Mouse (Mus musculus) MEL (cell line): ENCODE measurements around the gene Ptpra. TPM values are rescaled to one million over a fixed set of nuclear protein-coding genes. Genes with fewer than 3 reads are reported as not detected.

ENCODE experiments used
- DNase-seq: peaks from one replicate; pipeline ENCODE4 v3.0.0; 2011; ENCODE audit warnings: low read depth, low spot score
- H3K27ac ChIP-seq: 2 replicates; pipeline ENCODE4 v1.5.1; 2012; ENCODE audit warnings: low read depth, mild to moderate bottlenecking, control low read depth, low read length, moderate library complexity; ENCODE audit not compliant: control insufficient read depth
- H3K27me3 ChIP-seq, 2 experiments: fragments of 150-350 bp in 1 of 2; sonication (generic) in 1 of 2; 2 replicates each; pipeline ENCODE4 v1.6.1; 2012; ENCODE audit warnings: low read length in 2 of 2, mild to moderate bottlenecking in 2 of 2, improper control_type of control experiment in 1 of 2, moderate library complexity in 1 of 2; ENCODE audit not compliant: insufficient read depth in 2 of 2, control insufficient read depth in 1 of 2
- H3K36me3 ChIP-seq, 2 experiments: 2 replicates each; pipeline ENCODE4 v1.6.1; 2012 to 2014; ENCODE audit warnings: low read length in 2 of 2, improper control_type of control experiment in 1 of 2, inconsistent platforms in 1 of 2, mild to moderate bottlenecking in 1 of 2; ENCODE audit not compliant: insufficient read depth in 2 of 2, control insufficient read depth in 1 of 2
- H3K4me1 ChIP-seq, 2 experiments: fragments of 150-350 bp in 1 of 2; sonication (generic) in 1 of 2; 2 replicates each; pipeline ENCODE4 v1.6.1; 2012; ENCODE audit warnings: low read length in 2 of 2, improper control_type of control experiment in 1 of 2, mild to moderate bottlenecking in 1 of 2; ENCODE audit not compliant: insufficient read depth in 2 of 2, control insufficient read depth in 1 of 2
- H3K4me3 ChIP-seq, 2 experiments: fragments of 150-350 bp in 1 of 2; sonication (generic) in 1 of 2; 2 replicates each; pipeline ENCODE4 v1.5.1; 2012; ENCODE audit warnings: low read depth in 2 of 2, low read length in 2 of 2, mild to moderate bottlenecking in 2 of 2, moderate library complexity in 2 of 2, control low read depth in 1 of 2, improper control_type of control experiment in 1 of 2; ENCODE audit not compliant: control insufficient read depth in 1 of 2, insufficient read depth in 1 of 2
- H3K79me2 ChIP-seq: 2 replicates; pipeline ENCODE4 v1.6.1; 2012; ENCODE audit warnings: mild to moderate bottlenecking, low read length, moderate library complexity; ENCODE audit not compliant: control insufficient read depth, poor library complexity, insufficient read depth
- H3K9ac ChIP-seq: 2 replicates; pipeline ENCODE4 v1.6.1; 2012; ENCODE audit warnings: low read depth, mild to moderate bottlenecking, control low read depth, low read length, moderate library complexity; ENCODE audit not compliant: control insufficient read depth, poor library complexity, severe bottlenecking
- H3K9me3 ChIP-seq: fragments of 150-350 bp; sonication (generic); replicated peaks from 2 replicates; pipeline ENCODE4 v1.6.1; 2012; ENCODE audit warnings: mild to moderate bottlenecking, low read length, improper control_type of control experiment, moderate library complexity; ENCODE audit not compliant: insufficient read depth
- BHLHE40 ChIP-seq: IDR thresholded peaks from 2 replicates; pipeline ENCODE4 v1.6.1; 2012; ENCODE audit warnings: low read depth, mild to moderate bottlenecking, inconsistent platforms, low read length, improper control_type of control experiment, borderline replicate concordance
- CTCF ChIP-seq, 3 experiments: IDR thresholded peaks in 2 of 3; conservative IDR thresholded peaks in 1 of 3; 2 replicates each; pipeline ENCODE4 v1.5.1; 2011 to 2012; ENCODE audit warnings: low read length in 3 of 3, low read depth in 2 of 3, mild to moderate bottlenecking in 2 of 3, improper control_type of control experiment in 1 of 3, inconsistent platforms in 1 of 3, mixed read lengths in 1 of 3, moderate library complexity in 1 of 3; ENCODE audit not compliant: control insufficient read depth in 1 of 3, insufficient read depth in 1 of 3, poor library complexity in 1 of 3, severe bottlenecking in 1 of 3
- E2F4 ChIP-seq: IDR thresholded peaks from 2 replicates; pipeline ENCODE4 v1.6.1; 2011; ENCODE audit warnings: low read depth, low read length, improper control_type of control experiment, borderline replicate concordance
- EP300 ChIP-seq, 2 experiments: IDR thresholded peaks; 2 replicates each; pipeline ENCODE4 v1.6.1; 2011; ENCODE audit warnings: improper control_type of control experiment in 2 of 2, low read length in 2 of 2, low read depth in 1 of 2, mild to moderate bottlenecking in 1 of 2
- GATA1 ChIP-seq: IDR thresholded peaks from 2 replicates; pipeline ENCODE4 v1.6.1; 2011; ENCODE audit warnings: low read depth, low read length, improper control_type of control experiment
- HCFC1 ChIP-seq: IDR thresholded peaks from 2 replicates; pipeline ENCODE4 v1.6.1; 2012; ENCODE audit warnings: low read depth, mild to moderate bottlenecking, inconsistent platforms, low read length, improper control_type of control experiment, moderate library complexity
- JUND ChIP-seq: IDR thresholded peaks from 2 replicates; pipeline ENCODE4 v1.6.1; 2011; ENCODE audit warnings: low read depth, mild to moderate bottlenecking, improper control_type of control experiment, low read length
- KAT2A ChIP-seq: conservative IDR thresholded peaks from 2 replicates; pipeline ENCODE4 v1.6.1; 2012; ENCODE audit warnings: low read depth, low read length, improper control_type of control experiment, inconsistent platforms
- MAFK ChIP-seq: IDR thresholded peaks from 2 replicates; pipeline ENCODE4 v1.6.1; 2011; ENCODE audit warnings: low read depth, mild to moderate bottlenecking, low read length, improper control_type of control experiment, borderline replicate concordance
- MAX ChIP-seq: IDR thresholded peaks from 2 replicates; pipeline ENCODE4 v1.6.1; 2011; ENCODE audit warnings: low read length, improper control_type of control experiment
- MAZ ChIP-seq: IDR thresholded peaks from 2 replicates; pipeline ENCODE4 v1.6.1; 2012; ENCODE audit warnings: low read depth, mild to moderate bottlenecking, inconsistent platforms, low read length, improper control_type of control experiment
- MEF2A ChIP-seq: IDR thresholded peaks from 2 replicates; pipeline ENCODE4 v1.6.1; 2014; ENCODE audit warnings: low read depth, mild to moderate bottlenecking, inconsistent platforms, low read length, improper control_type of control experiment; ENCODE audit not compliant: poor library complexity, insufficient replicate concordance, severe bottlenecking; ENCODE audit errors: extremely low read depth
- MYB ChIP-seq: IDR thresholded peaks from 2 replicates; pipeline ENCODE4 v1.6.1; 2011; ENCODE audit warnings: mild to moderate bottlenecking, low read depth, low read length, improper control_type of control experiment
- MYC ChIP-seq: IDR thresholded peaks from 2 replicates; pipeline ENCODE4 v1.6.1; 2011; ENCODE audit warnings: low read depth, mild to moderate bottlenecking, low read length, improper control_type of control experiment, moderate library complexity
- NELFE ChIP-seq: IDR thresholded peaks from 2 replicates; pipeline ENCODE4 v1.6.1; 2011; ENCODE audit warnings: low read depth, low read length, improper control_type of control experiment
- POLR2A ChIP-seq, 2 experiments: IDR thresholded peaks; 2 replicates each; pipeline ENCODE4 v1.6.1; 2011 to 2012; ENCODE audit warnings: low read length in 2 of 2, mild to moderate bottlenecking in 2 of 2, control low read depth in 1 of 2, improper control_type of control experiment in 1 of 2, low read depth in 1 of 2, moderate library complexity in 1 of 2; ENCODE audit not compliant: control insufficient read depth in 1 of 2, insufficient read depth in 1 of 2, poor library complexity in 1 of 2
- POLR2AphosphoS2 ChIP-seq: IDR thresholded peaks from 2 replicates; pipeline ENCODE4 v1.6.1; 2011; ENCODE audit warnings: low read length, improper control_type of control experiment
- POLR2AphosphoS5 ChIP-seq: IDR thresholded peaks from 2 replicates; pipeline ENCODE4 v1.6.1; 2012; ENCODE audit warnings: low read depth, borderline replicate concordance, mild to moderate bottlenecking, inconsistent platforms, low read length, moderate library complexity, mixed read lengths
- RAD21 ChIP-seq: IDR thresholded peaks from 2 replicates; pipeline ENCODE4 v1.6.1; 2011; ENCODE audit warnings: mild to moderate bottlenecking, low read depth, low read length, improper control_type of control experiment
- RCOR1 ChIP-seq: IDR thresholded peaks from 2 replicates; pipeline ENCODE4 v1.6.1; 2012; ENCODE audit warnings: low read depth, mild to moderate bottlenecking, inconsistent platforms, low read length, improper control_type of control experiment
- SIN3A ChIP-seq: IDR thresholded peaks from 2 replicates; pipeline ENCODE4 v1.6.1; 2012; ENCODE audit warnings: low read length, improper control_type of control experiment, inconsistent platforms
- TAL1 ChIP-seq: IDR thresholded peaks from 2 replicates; pipeline ENCODE4 v1.6.1; 2012; ENCODE audit warnings: mild to moderate bottlenecking, inconsistent platforms, low read length, moderate library complexity, mixed read lengths
- TBP ChIP-seq: IDR thresholded peaks from 2 replicates; pipeline ENCODE4 v1.8.0; 2011; ENCODE audit warnings: low read depth, low read length, improper control_type of control experiment
- TCF12 ChIP-seq: IDR thresholded peaks from 2 replicates; pipeline ENCODE4 v1.6.1; 2014; ENCODE audit warnings: low read depth, mild to moderate bottlenecking, inconsistent platforms, low read length, improper control_type of control experiment, moderate library complexity
- UBTF ChIP-seq: IDR thresholded peaks from 2 replicates; pipeline ENCODE4 v1.6.1; 2012; ENCODE audit warnings: low read depth, mild to moderate bottlenecking, inconsistent platforms, low read length, improper control_type of control experiment, moderate library complexity, borderline replicate concordance; ENCODE audit not compliant: insufficient read depth
- USF1 ChIP-seq: IDR thresholded peaks from 2 replicates; pipeline ENCODE4 v1.6.1; 2014; ENCODE audit warnings: low read depth, mild to moderate bottlenecking, inconsistent platforms, low read length, improper control_type of control experiment, moderate library complexity
- ZC3H11A ChIP-seq: IDR thresholded peaks from 2 replicates; pipeline ENCODE4 v1.6.1; 2012; ENCODE audit warnings: low read depth, mild to moderate bottlenecking, inconsistent platforms, low read length, improper control_type of control experiment
- ZKSCAN1 ChIP-seq: IDR thresholded peaks from 2 replicates; pipeline ENCODE4 v1.6.1; 2012; ENCODE audit warnings: low read depth, mild to moderate bottlenecking, inconsistent platforms, low read length, improper control_type of control experiment, moderate library complexity
- ZMIZ1 ChIP-seq: IDR thresholded peaks from 2 replicates; pipeline ENCODE4 v1.6.1; 2012; ENCODE audit warnings: low read depth, mild to moderate bottlenecking, inconsistent platforms, low read length, improper control_type of control experiment, moderate library complexity
- ZNF384 ChIP-seq: IDR thresholded peaks from 2 replicates; pipeline ENCODE4 v1.6.1; 2012; ENCODE audit warnings: low read depth, mild to moderate bottlenecking, inconsistent platforms, low read length, improper control_type of control experiment
- polyA plus RNA-seq, 2 experiments: library from polyadenylated mRNA; stranded (reverse) in 1 of 2; unstranded in 1 of 2; fragments of >175 nt in 1 of 2; fragments of >200 nt in 1 of 2; gene quantifications; 2 replicates each; pipeline versions ENCODE4 v1.2.1 to v1.2.4; 2012; ENCODE audit warnings: low replicate concordance in 2 of 2, low read depth in 1 of 2; ENCODE audit not compliant: insufficient read length in 2 of 2, insufficient read depth in 1 of 2, missing spikeins in 1 of 2
- total RNA-seq: library from RNA; depleted of rRNA; stranded (reverse); fragments of 300-350 nt; gene quantifications from 2 replicates; pipeline ENCODE4 v1.2.3, GENCODE M21; 2012

The Ptpra gene
- total and polyA plus RNA-seq, 3 experiments, result 28.1 to 68.3 TPM; not detected in 1

DNA sequence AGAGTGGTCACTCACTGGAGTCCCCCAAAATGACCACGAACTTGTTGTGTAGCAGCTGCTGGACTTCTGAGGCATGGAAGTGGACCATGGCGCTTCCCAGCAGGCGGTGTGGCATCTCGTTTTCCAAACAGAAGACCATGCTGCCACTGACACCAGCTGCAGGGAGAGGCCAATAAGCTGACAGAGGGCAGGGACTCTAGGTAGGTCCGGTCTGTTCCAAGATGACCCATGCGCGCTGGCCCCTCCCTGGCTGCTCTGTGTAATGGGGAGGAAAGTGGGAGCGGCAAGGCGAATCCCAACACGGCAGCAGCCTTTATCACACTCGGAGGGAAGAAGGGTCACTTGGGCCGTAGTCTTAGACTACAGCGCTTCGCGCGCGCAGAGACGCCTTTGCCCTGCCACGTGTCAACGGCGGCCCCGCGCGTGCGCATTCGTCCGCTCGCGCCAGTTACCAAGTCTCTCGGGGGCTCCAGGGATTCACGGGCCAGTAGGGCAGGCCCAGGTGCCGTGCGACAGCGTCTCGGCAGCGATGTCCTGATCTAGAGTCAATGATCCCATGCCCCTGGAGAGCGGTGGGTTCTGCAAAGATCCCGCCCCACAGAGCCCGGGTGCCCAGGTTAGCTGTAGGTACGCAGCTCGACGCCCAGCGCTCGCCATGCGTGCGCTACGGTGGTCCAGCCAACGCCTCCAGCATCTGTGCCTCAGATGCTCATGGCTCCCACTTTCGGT lies 26.5 kb upstream of the Ptpra start (continued):
- TF ChIP-seq UBTF (no peak), POLR2AphosphoS5 (no peak), JUND (no peak), TAL1 (no peak), GATA1 (no peak), POLR2A (IDR thresholded peaks at IDR 0.05; ENCODE audit: control insufficient read depth in 1 of 2, insufficient read depth in 1 of 2, low read depth in 1 of 2, low read length in 2 of 2, poor library complexity in 1 of 2) (no peak), BHLHE40 (no peak), MYB (no peak), MAX (peak; percentile 96), ZNF384 (no peak), MEF2A (no peak), HCFC1 (no peak)

GRCm38 (mm10) chr2:130424126-130424853 lies 25.8 kb upstream of the Ptpra start, which contains the start of the genes Vps16 and Pced1a:
Gene Vps16, plus strand, starts transcription at chr2:130424339.
Gene Pced1a, minus strand, starts transcription at chr2:130424701.
- Histone ChIP-seq H3K9me3 (no peaks in the 10 kb centered on the region), H3K4me1 (peaks cover 12 to 28% of the 10 kb centered on the region in 2 experiments), H3K27me3 (no peaks in the 10 kb centered on the region), H3K4me3 (peak within 1 kb of the TSS; percentile 76 to 81), H3K9ac (peak within 1 kb of the TSS; percentile 92), H3K36me3 (peaks cover 0 to 30% of the 10 kb centered on the region in 2 experiments; a peak in 2 of 4 replicates), H3K27ac (peak within 1 kb of the TSS; percentile 76), H3K79me2 (peaks cover 42% of the 10 kb centered on the region)
- DNase-seq, result peak; percentile 96
- TF ChIP-seq UBTF (no peak), TCF12 (no peak; the same call in 1 of the 2 replicates), ZMIZ1 (no peak; the same call in 1 of the 2 replicates), MAZ (0 out of 2 replicates have a peak, but pooled peaks have one; percentile 23), HCFC1 (peak; percentile 93), SIN3A (peak; percentile 94), POLR2AphosphoS2 (peak; percentile 53; the same call in 1 of the 2 replicates), BHLHE40 (peak; percentile 92), MAX (peak; percentile 90), E2F4 (peak; percentile 87; the same call in 1 of the 2 replicates), GATA1 (no peak), EP300 (IDR thresholded peaks at IDR 0.05; ENCODE audit: low read depth in 1 of 2, low read length in 2 of 2) (0 out of 4 replicates have a peak, but pooled peaks of 1 of the 2 experiments have one; percentile 8), ZKSCAN1 (no peak), NELFE (peak; percentile 62), TBP (peak; percentile 64), MAFK (no peak), MYC (peak; percentile 71), JUND (no peak), ZNF384 (no peak), TAL1 (no peak), KAT2A (no peak; the same call in 1 of the 2 replicates), RAD21 (no peak; the same call in 1 of the 2 replicates), POLR2AphosphoS5 (no peak), USF1 (peak; percentile 98), RCOR1 (no peak; the same call in 1 of the 2 replicates), POLR2A (IDR thresholded peaks at IDR 0.05; ENCODE audit: control insufficient read depth in 1 of 2, insufficient read depth in 1 of 2, low read depth in 1 of 2, low read length in 2 of 2, poor library complexity in 1 of 2) (peak; percentile 66 to 83; a peak in 3 of 4 replicates), ZC3H11A (no peak), CTCF (IDR thresholded peaks at IDR 0.05 in 2 of 3, conservative IDR thresholded peaks at IDR 0.05 in 1 of 3; ENCODE audit: control insufficient read depth in 1 of 3, insufficient read depth in 1 of 3, low read depth in 2 of 3, low read length in 3 of 3, poor library complexity in 1 of 3, severe bottlenecking in 1 of 3) (peak in 2 of 3 experiments; percentile 6 to 19; a peak in 3 of 6 replicates)
